Mouse (Mus musculus): ENCODE results near the gene Naif1. TPM values are rescaled to one million over a fixed set of nuclear protein-coding genes. Genes with fewer than 3 reads are reported as not detected.

The Naif1 gene
- total and polyA plus RNA-seq, 3 experiments: 2.7 to 6.5 (median 3.5) TPM

DNA sequence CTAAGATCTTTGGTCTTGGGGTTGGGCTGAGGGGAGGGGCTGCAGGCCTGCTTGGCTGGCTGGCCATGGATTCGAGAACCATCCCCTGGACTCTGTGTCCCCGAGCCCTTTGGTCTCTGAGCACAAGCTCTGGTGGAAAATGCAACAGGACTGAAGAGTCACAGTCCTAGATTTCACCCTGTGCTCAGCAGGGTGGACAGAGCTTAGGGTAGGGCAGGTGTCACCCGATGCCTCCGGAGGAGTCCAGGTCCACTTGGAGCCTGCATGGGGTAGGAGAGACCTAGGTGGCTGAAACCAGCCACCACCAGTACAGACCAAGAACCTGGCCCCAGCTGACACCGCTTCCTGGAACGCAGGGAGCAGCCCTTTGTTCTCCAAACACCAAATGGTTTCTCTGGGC is 34.7 kb downstream of the Naif1 start:
- no peaks in the 10 kb centered on the region for H3K27me3 ChIP-seq (replicated peaks)
- peaks cover 0 to 9% of the 10 kb centered on the region in 2 experiments; a peak in 2 of 4 replicates for H3K4me1 ChIP-seq (ENCODE audit: control insufficient read depth in 1 of 2, insufficient read depth in 2 of 2)
- no peak overlapping the region for H3K4me2 ChIP-seq (ENCODE audit: insufficient read depth, low read depth, poor library complexity, severe bottlenecking)
- H3K4me3 ChIP-seq (replicated peaks in 1 of 3; ENCODE audit: low read depth in 2 of 3, low read length in 2 of 3, poor library complexity in 1 of 3): no peak overlapping the region
- H3K9ac ChIP-seq (ENCODE audit: insufficient read depth, low read depth): no peak overlapping the region
- TF ChIP-seq MXI1 (IDR thresholded peaks at IDR 0.05; ENCODE audit: low read depth, low read length): no peak
- no peak for TF ChIP-seq JUND (conservative IDR thresholded peaks at IDR 0.05; ENCODE audit: low read depth, low read length)
- TF ChIP-seq MYC (IDR thresholded peaks at IDR 0.05; ENCODE audit: low read depth, low read length): no peak
- no peak for TF ChIP-seq KAT2A (IDR thresholded peaks at IDR 0.05; ENCODE audit: insufficient replicate concordance, low read length)
- TF ChIP-seq NELFE (IDR thresholded peaks at IDR 0.05; ENCODE audit: low read depth, low read length): no peak
- no peak for TF ChIP-seq PAX5 (IDR thresholded peaks at IDR 0.05; ENCODE audit: low read length)
- no peak for TF ChIP-seq NRF1 (IDR thresholded peaks at IDR 0.05; ENCODE audit: low read depth, low read length)
- no peak for TF ChIP-seq ELF1 (IDR thresholded peaks at IDR 0.05; ENCODE audit: low read depth, low read length)
- TF ChIP-seq MAZ (IDR thresholded peaks at IDR 0.05; ENCODE audit: low read depth, low read length): no peak
- no peak for TF ChIP-seq IRF4 (IDR thresholded peaks at IDR 0.05; ENCODE audit: low read depth, low read length)
- TF ChIP-seq ZMIZ1 (IDR thresholded peaks at IDR 0.05; ENCODE audit: low read depth, low read length): no peak
- no peak for TF ChIP-seq ZC3H11A (IDR thresholded peaks at IDR 0.05; ENCODE audit: low read depth, low read length)
- no peak for TF ChIP-seq CHD2 (IDR thresholded peaks at IDR 0.05; ENCODE audit: low read length)
- no peak for TF ChIP-seq USF2 (conservative IDR thresholded peaks at IDR 0.05; ENCODE audit: low read depth, low read length)
- TF ChIP-seq RAD21 (IDR thresholded peaks at IDR 0.05; ENCODE audit: low read depth, low read length): no peak
- TF ChIP-seq E2F4 (IDR thresholded peaks at IDR 0.05; ENCODE audit: insufficient replicate concordance, low read depth, low read length): no peak
- no peak for TF ChIP-seq CHD1 (IDR thresholded peaks at IDR 0.05; ENCODE audit: low read depth, low read length)
- TF ChIP-seq MAFK (IDR thresholded peaks at IDR 0.05; ENCODE audit: insufficient replicate concordance, low read length): no peak
- no peaks in the 10 kb centered on the region for H3K36me3 ChIP-seq (replicated peaks in 1 of 2; ENCODE audit: control insufficient read depth in 1 of 2, insufficient read depth in 1 of 2, low read length in 1 of 2)
- no peaks in the 10 kb centered on the region for H3K79me2 ChIP-seq (replicated peaks; ENCODE audit: control insufficient read depth, extremely low read depth, insufficient read depth, poor library complexity, severe bottlenecking)
- in situ Hi-C loops (cut with MboI; ENCODE audit: low pct_ligation_motif_present, low pct_unique_long_range_greater_than_20kb, low sequenced_read_pairs) (loop anchor here (5.0 kb wide), 2 partner anchors 33 to 83 kb away; partner anchors contain the start of genes Naif1 and Slc25a25), dilution Hi-C loops (cut with MboI; ENCODE audit: extremely low pct_ligation_motif_present, extremely low pct_unique_long_range_greater_than_20kb, low sequenced_read_pairs) (no loop called here)
- no peak overlapping the region for H3K27ac ChIP-seq (ENCODE audit: insufficient read depth, low read depth)
- no peaks in the 10 kb centered on the region for H3K9me3 ChIP-seq (replicated peaks; ENCODE audit: low read length)
- DNase-seq (ENCODE audit: extremely low read depth): no peak

DNA sequence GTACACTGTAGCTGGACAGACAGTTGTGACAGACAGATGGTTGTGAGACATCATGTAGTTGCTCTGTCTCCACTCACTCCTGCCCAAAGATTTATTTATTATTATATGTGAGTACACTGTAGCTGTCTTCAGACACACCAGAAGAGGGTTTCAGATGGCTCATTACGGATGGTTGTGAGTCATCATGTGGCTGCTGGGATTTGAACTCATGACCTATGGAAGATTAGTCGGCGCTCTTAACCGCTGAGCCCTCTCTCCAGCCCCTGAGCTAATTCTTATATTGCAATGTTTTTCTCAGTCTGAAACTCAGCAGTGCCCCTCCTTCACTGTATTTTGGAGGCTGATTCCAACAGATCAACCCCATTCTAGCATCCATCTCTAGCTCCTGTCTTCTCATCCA is 35.5 kb downstream of the Naif1 start:
- Histone ChIP-seq H3K36me3 (replicated peaks in 1 of 2; ENCODE audit: control insufficient read depth in 1 of 2, insufficient read depth in 1 of 2, low read length in 1 of 2) (no peaks in the 10 kb centered on the region), H3K4me1 (ENCODE audit: control insufficient read depth in 1 of 2, insufficient read depth in 2 of 2) (peaks cover 0 to 9% of the 10 kb centered on the region in 2 experiments; a peak in 2 of 4 replicates), H3K4me3 (replicated peaks in 1 of 3; ENCODE audit: low read depth in 2 of 3, low read length in 2 of 3, poor library complexity in 1 of 3) (no peak overlapping the region), H3K79me2 (replicated peaks; ENCODE audit: control insufficient read depth, extremely low read depth, insufficient read depth, poor library complexity, severe bottlenecking) (no peaks in the 10 kb centered on the region), H3K27ac (ENCODE audit: insufficient read depth, low read depth) (no peak overlapping the region), H3K9ac (ENCODE audit: insufficient read depth, low read depth) (no peak overlapping the region), H3K9me3 (replicated peaks; ENCODE audit: low read length) (no peaks in the 10 kb centered on the region), H3K4me2 (ENCODE audit: insufficient read depth, low read depth, poor library complexity, severe bottlenecking) (no peak overlapping the region), H3K27me3 (replicated peaks) (no peaks in the 10 kb centered on the region)
- in situ Hi-C loops (cut with MboI; ENCODE audit: low pct_ligation_motif_present, low pct_unique_long_range_greater_than_20kb, low sequenced_read_pairs): loop anchor here (5.0 kb wide), 2 partner anchors 33 to 83 kb away; partner anchors contain the start of genes Naif1 and Slc25a25
- no peak for DNase-seq (ENCODE audit: extremely low read depth)
- TF ChIP-seq HCFC1 (IDR thresholded peaks at IDR 0.05; ENCODE audit: low read depth, low read length) (no peak), ZNF384 (IDR thresholded peaks at IDR 0.05; ENCODE audit: low read depth, low read length) (no peak), TBP (conservative IDR thresholded peaks at IDR 0.05; ENCODE audit: low read depth, low read length) (no peak), SMC3 (IDR thresholded peaks at IDR 0.05; ENCODE audit: low read depth, low read length) (no peak), POLR2AphosphoS2 (IDR thresholded peaks at IDR 0.05; ENCODE audit: low read depth, low read length) (no peak), MYC (IDR thresholded peaks at IDR 0.05; ENCODE audit: low read depth, low read length) (no peak), BHLHE40 (IDR thresholded peaks at IDR 0.05; ENCODE audit: low read depth, low read length) (no peak), USF2 (conservative IDR thresholded peaks at IDR 0.05; ENCODE audit: low read depth, low read length) (no peak), MXI1 (IDR thresholded peaks at IDR 0.05; ENCODE audit: low read depth, low read length) (no peak), EP300 (IDR thresholded peaks at IDR 0.05; ENCODE audit: low read length) (no peak), ZMIZ1 (IDR thresholded peaks at IDR 0.05; ENCODE audit: low read depth, low read length) (no peak), NRF1 (IDR thresholded peaks at IDR 0.05; ENCODE audit: low read depth, low read length) (no peak), UBTF (IDR thresholded peaks at IDR 0.05; ENCODE audit: low read depth, low read length) (no peak), CHD2 (IDR thresholded peaks at IDR 0.05; ENCODE audit: low read length) (no peak), RCOR1 (conservative IDR thresholded peaks at IDR 0.05; ENCODE audit: low read depth, low read length) (no peak), MEF2A (IDR thresholded peaks at IDR 0.05; ENCODE audit: borderline replicate concordance, low read depth, low read length) (no peak), CHD1 (IDR thresholded peaks at IDR 0.05; ENCODE audit: low read depth, low read length) (no peak), USF1 (IDR thresholded peaks at IDR 0.05; ENCODE audit: low read depth, low read length) (no peak), MAX (IDR thresholded peaks at IDR 0.05; ENCODE audit: low read length) (no peak)
- dilution Hi-C loops (cut with MboI; ENCODE audit: extremely low pct_ligation_motif_present, extremely low pct_unique_long_range_greater_than_20kb, low sequenced_read_pairs): no loop called here

All from CH12.LX (cell line).